Mouse (Mus musculus) MEL (cell line): Measurements from ENCODE around the gene Zfp661.

Experiments
- CTCF ChIP-seq, 3 experiments: IDR thresholded peaks in 2 of 3; conservative IDR thresholded peaks in 1 of 3; 2 replicates each; pipeline ENCODE4 v1.5.1; 2011 to 2012; ENCODE audit warnings: low read length in 3 of 3, low read depth in 2 of 3, mild to moderate bottlenecking in 2 of 3, improper control_type of control experiment in 1 of 3, inconsistent platforms in 1 of 3, mixed read lengths in 1 of 3, moderate library complexity in 1 of 3; ENCODE audit not compliant: control insufficient read depth in 1 of 3, insufficient read depth in 1 of 3, poor library complexity in 1 of 3, severe bottlenecking in 1 of 3
- GABPA ChIP-seq: IDR thresholded peaks from 2 replicates; pipeline ENCODE4 v1.6.1; 2012; ENCODE audit warnings: low read depth, mild to moderate bottlenecking, inconsistent platforms, low read length, improper control_type of control experiment, moderate library complexity
- HCFC1 ChIP-seq: IDR thresholded peaks from 2 replicates; pipeline ENCODE4 v1.6.1; 2012; ENCODE audit warnings: low read depth, mild to moderate bottlenecking, inconsistent platforms, low read length, improper control_type of control experiment, moderate library complexity
- KAT2A ChIP-seq: conservative IDR thresholded peaks from 2 replicates; pipeline ENCODE4 v1.6.1; 2012; ENCODE audit warnings: low read depth, low read length, improper control_type of control experiment, inconsistent platforms
- NRF1 ChIP-seq: IDR thresholded peaks from 2 replicates; pipeline ENCODE4 v1.6.1; 2014; ENCODE audit warnings: low read depth, mild to moderate bottlenecking, inconsistent platforms, low read length, improper control_type of control experiment, moderate library complexity; ENCODE audit not compliant: poor library complexity, insufficient read depth, severe bottlenecking
- POLR2AphosphoS2 ChIP-seq: IDR thresholded peaks from 2 replicates; pipeline ENCODE4 v1.6.1; 2011; ENCODE audit warnings: low read length, improper control_type of control experiment
- SIN3A ChIP-seq: IDR thresholded peaks from 2 replicates; pipeline ENCODE4 v1.6.1; 2012; ENCODE audit warnings: low read length, improper control_type of control experiment, inconsistent platforms
- SMC3 ChIP-seq: IDR thresholded peaks from 2 replicates; pipeline ENCODE4 v1.6.1; 2011; ENCODE audit warnings: low read depth, low read length, improper control_type of control experiment
- USF1 ChIP-seq: IDR thresholded peaks from 2 replicates; pipeline ENCODE4 v1.6.1; 2014; ENCODE audit warnings: low read depth, mild to moderate bottlenecking, inconsistent platforms, low read length, improper control_type of control experiment, moderate library complexity

GRCm38 (mm10) chr2:127627990-127628570, 41.2 kb upstream of the Zfp661 start:
- no peak for TF ChIP-seq CTCF (IDR thresholded peaks at IDR 0.05 in 2 of 3, conservative IDR thresholded peaks at IDR 0.05 in 1 of 3; ENCODE audit: control insufficient read depth in 1 of 3, insufficient read depth in 1 of 3, low read depth in 2 of 3, low read length in 3 of 3, poor library complexity in 1 of 3, severe bottlenecking in 1 of 3)
- no peak for TF ChIP-seq NRF1
- TF ChIP-seq POLR2AphosphoS2 = no peak
- no peak for TF ChIP-seq KAT2A
- TF ChIP-seq SMC3 = no peak
- TF ChIP-seq USF1 = no peak
- TF ChIP-seq HCFC1 = no peak
- TF ChIP-seq GABPA = no peak
- no peak for TF ChIP-seq SIN3A
